Mouse (Mus musculus) midbrain, embryonic 12.5 days (tissue): ENCODE measurements around the gene Dhx58. TPM values are rescaled to one million over a fixed set of nuclear protein-coding genes. Genes with fewer than 3 reads are reported as not detected.
A peak's percentile ranks its signal among the peaks of the same experiment; 100 is the strongest.

Experiments
- ATAC-seq: fragments of 200-750 bp; cut with Nextera tagmentation; 2 replicates; pipeline ENCODE4 v1.8.0; 2017; ENCODE audit warnings: low read depth, moderate TSS enrichment, moderate library complexity; ENCODE audit not compliant: low FRiP score
- H3K27ac ChIP-seq: fragments of 300-500 bp; sonication (generic); replicated peaks from 2 replicates; pipeline ENCODE4 v1.5.1; 2016; ENCODE audit warnings: mild to moderate bottlenecking
- H3K27me3 ChIP-seq: fragments of 300-500 bp; sonication (generic); 2 replicates; pipeline ENCODE4 v1.6.1; 2016; ENCODE audit warnings: mild to moderate bottlenecking
- H3K36me3 ChIP-seq: fragments of 300-500 bp; sonication (generic); 2 replicates; pipeline ENCODE4 v1.6.1; 2016
- H3K4me1 ChIP-seq: fragments of 300-500 bp; sonication (generic); 2 replicates; pipeline ENCODE4 v1.6.1; 2016
- H3K4me2 ChIP-seq: fragments of 300-500 bp; sonication (generic); replicated peaks from 2 replicates; pipeline ENCODE4 v1.6.1; 2016; ENCODE audit warnings: mild to moderate bottlenecking, moderate library complexity
- H3K4me3 ChIP-seq: fragments of 300-500 bp; sonication (generic); 2 replicates; pipeline ENCODE4 v1.5.1; 2016; ENCODE audit warnings: mild to moderate bottlenecking
- H3K9ac ChIP-seq: fragments of 300-500 bp; sonication (generic); replicated peaks from 2 replicates; pipeline ENCODE4 v1.6.1; 2016; ENCODE audit warnings: mild to moderate bottlenecking, moderate library complexity
- H3K9me3 ChIP-seq: fragments of 300-500 bp; sonication (generic); 2 replicates; pipeline ENCODE4 v1.6.1; 2016; ENCODE audit warnings: mild to moderate bottlenecking
- WGBS: fragments of 180-500 bp; shearing (Covaris S2); methylation state at CpG from one replicate; pipeline ENCODE4 v1.1.7; 2016; 5-methylcytosine and 5-hydroxymethylcytosine counted together
- polyA plus RNA-seq: library from polyadenylated mRNA; unstranded; fragments of >200 nt; fragmentation: Nextera tagmentation; extraction: Ambion mirVana; gene quantifications from 2 replicates; pipeline ENCODE4 v1.2.1, GENCODE M21; 2016

Gene Dhx58
- polyA plus RNA-seq, 1 experiment from 2014 or later = 2.3 TPM

GRCm38 (mm10) chr11:100710977-100711376 is 6.9 kb upstream of the Dhx58 start:
- 91% methylated on average over 4 of the region's 4 CpGs for WGBS
- no peak overlapping the region for H3K9ac ChIP-seq
- H3K27me3 ChIP-seq = 0 out of 2 replicates have a peak, but pooled peaks cover 3% of the 10 kb centered on the region
- peaks cover 36% of the 10 kb centered on the region for H3K4me1 ChIP-seq
- ATAC-seq = no peak
- H3K27ac ChIP-seq = no peak overlapping the region
- peaks cover 55% of the 10 kb centered on the region for H3K36me3 ChIP-seq
- H3K9me3 ChIP-seq = no peaks in the 10 kb centered on the region
- H3K4me3 ChIP-seq = no peak overlapping the region
- H3K4me2 ChIP-seq = 0 out of 2 replicates have a peak overlapping the region, but pooled peaks have one; percentile 75

GRCm38 (mm10) chr11:100710528-100710927 is 6.5 kb upstream of the Dhx58 start:
- Histone ChIP-seq H3K27ac (no peak overlapping the region), H3K9ac (no peak overlapping the region), H3K4me3 (no peak overlapping the region), H3K4me2 (no peak overlapping the region), H3K27me3 (0 out of 2 replicates have a peak, but pooled peaks cover 3% of the 10 kb centered on the region), H3K36me3 (peaks cover 55% of the 10 kb centered on the region), H3K9me3 (no peaks in the 10 kb centered on the region), H3K4me1 (peaks cover 36% of the 10 kb centered on the region)
- 93% methylated on average over 15 of the region's 15 CpGs for WGBS
- no peak for ATAC-seq

- ATAC-seq = no peak
- Histone ChIP-seq H3K9me3 (no peaks in the 10 kb centered on the region), H3K9ac (no peak overlapping the region), H3K4me1 (peaks cover 29% of the 10 kb centered on the region), H3K27ac (no peak overlapping the region), H3K4me3 (no peak overlapping the region), H3K27me3 (0 out of 2 replicates have a peak, but pooled peaks cover 2% of the 10 kb centered on the region), H3K36me3 (peaks cover 65% of the 10 kb centered on the region), H3K4me2 (no peak overlapping the region)
- 94% methylated on average over 9 of the region's 9 CpGs for WGBS
These were observed 5.2 kb upstream of the Dhx58 start for GRCm38 (mm10) chr11:100709201-100709810.

GRCm38 (mm10) chr11:100705095-100705747 is 1.1 kb upstream of the Dhx58 start:
- H3K27ac ChIP-seq = no peak overlapping the region
- no peak overlapping the region for H3K4me3 ChIP-seq
- no peak overlapping the region for H3K4me2 ChIP-seq
- H3K9ac ChIP-seq = no peak overlapping the region
- H3K4me1 ChIP-seq = peaks cover 4% of the 10 kb centered on the region; the same call in 1 of the 2 replicates
- no peak for ATAC-seq
- peaks cover 13% of the 10 kb centered on the region; the same call in 1 of the 2 replicates for H3K27me3 ChIP-seq
- 92% methylated on average over 23 of the region's 23 CpGs for WGBS
- peaks cover 60% of the 10 kb centered on the region for H3K36me3 ChIP-seq
- no peaks in the 10 kb centered on the region for H3K9me3 ChIP-seq

GRCm38 (mm10) chr11:100703366-100703765 is 705 bp downstream of the Dhx58 start:
- Histone ChIP-seq H3K36me3 (peaks cover 42% of the 10 kb centered on the region), H3K4me2 (no peak overlapping the region), H3K4me1 (peaks cover 4% of the 10 kb centered on the region; the same call in 1 of the 2 replicates), H3K4me3 (no peak overlapping the region), H3K27ac (no peak overlapping the region), H3K9me3 (no peaks in the 10 kb centered on the region), H3K9ac (no peak overlapping the region), H3K27me3 (peaks cover 13% of the 10 kb centered on the region; the same call in 1 of the 2 replicates)
- WGBS = 79% methylated on average over 11 of the region's 11 CpGs
- ATAC-seq = no peak

GRCm38 (mm10) chr11:100702906-100703305 is 1.2 kb downstream of the Dhx58 start:
- WGBS = 46% methylated on average over 7 of the region's 7 CpGs
- H3K4me3 ChIP-seq = no peak overlapping the region
- H3K4me1 ChIP-seq = peaks cover 4% of the 10 kb centered on the region; the same call in 1 of the 2 replicates
- no peak for ATAC-seq
- no peak overlapping the region for H3K9ac ChIP-seq
- H3K9me3 ChIP-seq = no peaks in the 10 kb centered on the region
- peaks cover 13% of the 10 kb centered on the region; the same call in 1 of the 2 replicates for H3K27me3 ChIP-seq
- no peak overlapping the region for H3K27ac ChIP-seq
- H3K36me3 ChIP-seq = peaks cover 37% of the 10 kb centered on the region
- H3K4me2 ChIP-seq = peak overlapping the region; percentile 18; the same call in 1 of the 2 replicates

GRCm38 (mm10) chr11:100702081-100702851 is 1.8 kb downstream of the Dhx58 start:
- peaks cover 31% of the 10 kb centered on the region for H3K36me3 ChIP-seq
- H3K4me3 ChIP-seq = no peak overlapping the region
- H3K27me3 ChIP-seq = peaks cover 13% of the 10 kb centered on the region; the same call in 1 of the 2 replicates
- peak overlapping the region; percentile 18; the same call in 1 of the 2 replicates for H3K4me2 ChIP-seq
- H3K9me3 ChIP-seq = no peaks in the 10 kb centered on the region
- H3K27ac ChIP-seq = no peak overlapping the region
- WGBS = 43% methylated on average over 19 of the region's 19 CpGs
- ATAC-seq = no peak
- no peak overlapping the region for H3K9ac ChIP-seq
- H3K4me1 ChIP-seq = peaks cover 4% of the 10 kb centered on the region; the same call in 1 of the 2 replicates

- Histone ChIP-seq H3K36me3 (peaks cover 21% of the 10 kb centered on the region), H3K9ac (no peak overlapping the region), H3K27me3 (peaks cover 13% of the 10 kb centered on the region; the same call in 1 of the 2 replicates), H3K9me3 (no peaks in the 10 kb centered on the region), H3K27ac (no peak overlapping the region), H3K4me1 (peaks cover 4% of the 10 kb centered on the region; the same call in 1 of the 2 replicates), H3K4me2 (peak overlapping the region; percentile 44), H3K4me3 (peak overlapping the region; percentile 22; the same call in 1 of the 2 replicates)
- ATAC-seq = no peak
- WGBS = 2% methylated on average over 14 of the region's 14 CpGs
These were observed 2.8 kb downstream of the Dhx58 start for GRCm38 (mm10) chr11:100701301-100701700.

- WGBS = 74% methylated on average over 3 of the region's 3 CpGs
- no peak for ATAC-seq
- Histone ChIP-seq H3K9me3 (no peaks in the 10 kb centered on the region), H3K27me3 (peaks cover 13% of the 10 kb centered on the region; the same call in 1 of the 2 replicates), H3K27ac (no peak overlapping the region), H3K4me1 (peaks cover 4% of the 10 kb centered on the region; the same call in 1 of the 2 replicates), H3K4me2 (peak overlapping the region; percentile 44), H3K9ac (no peak overlapping the region), H3K4me3 (no peak overlapping the region), H3K36me3 (peaks cover 15% of the 10 kb centered on the region)
These were observed 3.4 kb downstream of the Dhx58 start for GRCm38 (mm10) chr11:100700710-100701109.

- Histone ChIP-seq H3K27ac (no peak overlapping the region), H3K36me3 (no peaks in the 10 kb centered on the region), H3K4me2 (no peak overlapping the region), H3K4me1 (peaks cover 4% of the 10 kb centered on the region; the same call in 1 of the 2 replicates), H3K9ac (no peak overlapping the region), H3K9me3 (no peaks in the 10 kb centered on the region), H3K4me3 (no peak overlapping the region), H3K27me3 (peaks cover 17% of the 10 kb centered on the region)
- WGBS = 66% methylated on average over 7 of the region's 7 CpGs
- no peak for ATAC-seq
These were observed 6.2 kb downstream of the Dhx58 start for GRCm38 (mm10) chr11:100697921-100698320.

- WGBS = 34% methylated on average over 5 of the region's 5 CpGs
- Histone ChIP-seq H3K4me1 (peaks cover 7% of the 10 kb centered on the region), H3K9ac (no peak overlapping the region), H3K9me3 (no peaks in the 10 kb centered on the region), H3K27ac (no peak overlapping the region), H3K27me3 (peaks cover 31% of the 10 kb centered on the region), H3K36me3 (no peaks in the 10 kb centered on the region), H3K4me3 (no peak overlapping the region), H3K4me2 (no peak overlapping the region)
- no peak for ATAC-seq
These were observed 9.1 kb downstream of the Dhx58 start for GRCm38 (mm10) chr11:100694926-100695325.
